Mouse (Mus musculus): ENCODE data around the gene Isyna1. TPM values are rescaled to one million over a fixed set of nuclear protein-coding genes. Genes with fewer than 3 reads are reported as not detected.

The Isyna1 gene
- polyA plus RNA-seq (2014; fragmentation: Nextera tagmentation; extraction: Ambion mirVana): 86.0 and 95.3 TPM in 2 replicates

GRCm38 (mm10) chr8:70593961-70594609, at the start of gene Isyna1:
Gene Isyna1, plus strand, starts transcription at chr8:70594373.
- 0% methylated on average over 39 of the region's 40 CpGs for WGBS (ENCODE audit: insufficient replicate concordance)
- peaks cover 18% of the 10 kb centered on the region for H3K36me3 ChIP-seq (ENCODE audit: control insufficient read depth, insufficient read depth, low read length)

GRCm38 (mm10) chr8:70546412-70546811, 47.8 kb upstream of the Isyna1 start:
- H3K27ac ChIP-seq (ENCODE audit: low read depth, low read length): no peak overlapping the region
- H3K4me2 ChIP-seq: no peak overlapping the region
- H3K9ac ChIP-seq (ENCODE audit: low read depth, low read length): no peak overlapping the region
- H3K36me3 ChIP-seq (ENCODE audit: control insufficient read depth, insufficient read depth, low read length): no peaks in the 10 kb centered on the region
- H3K4me1 ChIP-seq (ENCODE audit: control insufficient read depth, insufficient read depth, low read length): peaks cover 21% of the 10 kb centered on the region
- H3K9me3 ChIP-seq (replicated peaks; ENCODE audit: control insufficient read depth, low read length): no peaks in the 10 kb centered on the region
- no peaks in the 10 kb centered on the region for H3K27me3 ChIP-seq (ENCODE audit: control insufficient read depth, insufficient read depth, low read length)
- H3K4me3 ChIP-seq (ENCODE audit: low read depth, low read length): no peak overlapping the region
- ATAC-seq (replicated peaks; ENCODE audit: insufficient number of reproducible peaks, low FRiP score, low TSS enrichment): no peak
- WGBS (ENCODE audit: insufficient replicate concordance): 85% methylated on average over 4 of the region's 4 CpGs

More at GRCm38 (mm10) chr8:70593961-70594609, at the start of gene Isyna1:
- Histone ChIP-seq H3K9me3 (replicated peaks; ENCODE audit: control insufficient read depth, low read length) (no peaks in the 10 kb centered on the region), H3K4me1 (ENCODE audit: control insufficient read depth, insufficient read depth, low read length) (peaks cover 45% of the 10 kb centered on the region), H3K9ac (ENCODE audit: low read depth, low read length) (peak within 1 kb of the TSS; percentile 76), H3K27me3 (ENCODE audit: control insufficient read depth, insufficient read depth, low read length) (no peaks in the 10 kb centered on the region), H3K4me2 (peak within 1 kb of the TSS; percentile 91), H3K27ac (ENCODE audit: low read depth, low read length) (peak within 1 kb of the TSS; percentile 88), H3K4me3 (ENCODE audit: low read depth, low read length) (peak within 1 kb of the TSS; percentile 65)
- ATAC-seq (replicated peaks; ENCODE audit: insufficient number of reproducible peaks, low FRiP score, low TSS enrichment): peak; percentile 89

- Histone ChIP-seq H3K36me3 (ENCODE audit: control insufficient read depth, insufficient read depth, low read length) (no peaks in the 10 kb centered on the region), H3K9me3 (replicated peaks; ENCODE audit: control insufficient read depth, low read length) (no peaks in the 10 kb centered on the region), H3K4me2 (no peak overlapping the region), H3K4me3 (ENCODE audit: low read depth, low read length) (no peak overlapping the region), H3K27me3 (ENCODE audit: control insufficient read depth, insufficient read depth, low read length) (no peaks in the 10 kb centered on the region), H3K9ac (ENCODE audit: low read depth, low read length) (no peak overlapping the region), H3K27ac (ENCODE audit: low read depth, low read length) (no peak overlapping the region), H3K4me1 (ENCODE audit: control insufficient read depth, insufficient read depth, low read length) (peaks cover 32% of the 10 kb centered on the region)
- no peak for ATAC-seq (replicated peaks; ENCODE audit: insufficient number of reproducible peaks, low FRiP score, low TSS enrichment)
- WGBS (ENCODE audit: insufficient replicate concordance): 86% methylated on average over 6 of the region's 6 CpGs
Observed at GRCm38 (mm10) chr8:70547762-70548161, 46.4 kb upstream of the Isyna1 start.

- Histone ChIP-seq H3K27me3 (ENCODE audit: control insufficient read depth, insufficient read depth, low read length) (no peaks in the 10 kb centered on the region), H3K4me3 (ENCODE audit: low read depth, low read length) (no peak overlapping the region), H3K9me3 (replicated peaks; ENCODE audit: control insufficient read depth, low read length) (no peaks in the 10 kb centered on the region), H3K4me1 (ENCODE audit: control insufficient read depth, insufficient read depth, low read length) (peaks cover 38% of the 10 kb centered on the region), H3K4me2 (no peak overlapping the region), H3K27ac (ENCODE audit: low read depth, low read length) (no peak overlapping the region), H3K9ac (ENCODE audit: low read depth, low read length) (no peak overlapping the region), H3K36me3 (ENCODE audit: control insufficient read depth, insufficient read depth, low read length) (no peaks in the 10 kb centered on the region)
- WGBS (ENCODE audit: insufficient replicate concordance): 90% methylated on average over 10 of the region's 10 CpGs
- ATAC-seq (replicated peaks; ENCODE audit: insufficient number of reproducible peaks, low FRiP score, low TSS enrichment): no peak
Observed at GRCm38 (mm10) chr8:70549412-70550184, 44.6 kb upstream of the Isyna1 start.

GRCm38 (mm10) chr8:70551558-70552161, 42.5 kb upstream of the Isyna1 start:
- ATAC-seq (replicated peaks; ENCODE audit: insufficient number of reproducible peaks, low FRiP score, low TSS enrichment): no peak
- H3K4me1 ChIP-seq (ENCODE audit: control insufficient read depth, insufficient read depth, low read length): peaks cover 36% of the 10 kb centered on the region

GRCm38 (mm10) chr8:70552836-70553235, 41.3 kb upstream of the Isyna1 start:
- H3K27ac ChIP-seq (ENCODE audit: low read depth, low read length): no peak overlapping the region
- H3K4me1 ChIP-seq (ENCODE audit: control insufficient read depth, insufficient read depth, low read length): peaks cover 42% of the 10 kb centered on the region

More at GRCm38 (mm10) chr8:70551558-70552161, 42.5 kb upstream of the Isyna1 start:
- 57% methylated on average over 3 of the region's 3 CpGs for WGBS (ENCODE audit: insufficient replicate concordance)
- Histone ChIP-seq H3K4me3 (ENCODE audit: low read depth, low read length) (no peak overlapping the region), H3K27me3 (ENCODE audit: control insufficient read depth, insufficient read depth, low read length) (no peaks in the 10 kb centered on the region), H3K9me3 (replicated peaks; ENCODE audit: control insufficient read depth, low read length) (no peaks in the 10 kb centered on the region), H3K9ac (ENCODE audit: low read depth, low read length) (no peak overlapping the region), H3K27ac (ENCODE audit: low read depth, low read length) (peak overlapping the region; percentile 46; the same call in 1 of the 2 replicates), H3K36me3 (ENCODE audit: control insufficient read depth, insufficient read depth, low read length) (no peaks in the 10 kb centered on the region), H3K4me2 (0 out of 2 replicates have a peak overlapping the region, but pooled peaks have one; percentile 11)

GRCm38 (mm10) chr8:70553740-70554139, 40.4 kb upstream of the Isyna1 start:
- Histone ChIP-seq H3K9me3 (replicated peaks; ENCODE audit: control insufficient read depth, low read length) (no peaks in the 10 kb centered on the region), H3K27ac (ENCODE audit: low read depth, low read length) (peak overlapping the region; percentile 0; the same call in 1 of the 2 replicates), H3K9ac (ENCODE audit: low read depth, low read length) (0 out of 2 replicates have a peak overlapping the region, but pooled peaks have one; percentile 6), H3K27me3 (ENCODE audit: control insufficient read depth, insufficient read depth, low read length) (no peaks in the 10 kb centered on the region), H3K36me3 (ENCODE audit: control insufficient read depth, insufficient read depth, low read length) (no peaks in the 10 kb centered on the region), H3K4me1 (ENCODE audit: control insufficient read depth, insufficient read depth, low read length) (peaks cover 45% of the 10 kb centered on the region), H3K4me3 (ENCODE audit: low read depth, low read length) (no peak overlapping the region), H3K4me2 (no peak overlapping the region)
- ATAC-seq (replicated peaks; ENCODE audit: insufficient number of reproducible peaks, low FRiP score, low TSS enrichment): no peak

More at GRCm38 (mm10) chr8:70552836-70553235, 41.3 kb upstream of the Isyna1 start:
- Histone ChIP-seq H3K36me3 (ENCODE audit: control insufficient read depth, insufficient read depth, low read length) (no peaks in the 10 kb centered on the region), H3K9me3 (replicated peaks; ENCODE audit: control insufficient read depth, low read length) (no peaks in the 10 kb centered on the region), H3K27me3 (ENCODE audit: control insufficient read depth, insufficient read depth, low read length) (no peaks in the 10 kb centered on the region), H3K9ac (ENCODE audit: low read depth, low read length) (no peak overlapping the region), H3K4me3 (ENCODE audit: low read depth, low read length) (no peak overlapping the region), H3K4me2 (no peak overlapping the region)
- ATAC-seq (replicated peaks; ENCODE audit: insufficient number of reproducible peaks, low FRiP score, low TSS enrichment): 0 out of 2 replicates have a peak, but pooled peaks have one; percentile 19
- 28% methylated on average over 1 of the region's 1 CpGs for WGBS (ENCODE audit: insufficient replicate concordance)

DNA sequence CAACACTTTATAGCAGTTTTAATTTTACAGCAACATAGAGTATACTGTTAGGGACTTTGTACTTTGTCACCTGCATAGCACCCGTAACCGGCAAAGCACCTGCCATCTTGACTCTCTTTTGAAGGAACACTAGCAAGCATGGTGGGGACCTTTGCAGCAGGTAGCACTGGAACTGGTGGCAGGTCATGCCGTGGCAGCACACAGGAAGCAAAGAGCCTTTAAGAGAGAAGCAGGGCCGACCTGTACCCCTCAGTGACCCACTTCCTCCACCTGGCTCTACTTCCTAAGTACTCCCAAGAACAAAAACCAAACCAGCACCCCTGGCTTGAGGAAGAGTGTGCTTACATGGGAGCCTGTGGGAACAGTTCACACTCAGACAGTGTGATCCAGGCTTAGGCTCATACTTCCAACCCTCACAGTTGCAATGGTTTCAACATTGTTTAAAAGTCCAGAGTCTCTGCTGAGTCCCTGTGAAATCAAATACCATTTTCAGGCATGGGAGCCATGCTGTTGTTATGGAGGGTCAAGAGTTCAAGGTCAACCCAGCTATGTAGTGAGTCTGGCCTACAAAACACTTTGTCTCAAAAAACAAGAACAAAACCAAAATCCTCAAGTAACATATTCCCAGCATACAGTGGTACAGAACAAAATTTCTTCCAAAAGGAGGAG, 39.0 kb upstream of the Isyna1 start:
- Histone ChIP-seq H3K27me3 (ENCODE audit: control insufficient read depth, insufficient read depth, low read length) (no peaks in the 10 kb centered on the region), H3K4me3 (ENCODE audit: low read depth, low read length) (no peak overlapping the region), H3K9me3 (replicated peaks; ENCODE audit: control insufficient read depth, low read length) (no peaks in the 10 kb centered on the region), H3K4me2 (no peak overlapping the region), H3K9ac (ENCODE audit: low read depth, low read length) (no peak overlapping the region), H3K27ac (ENCODE audit: low read depth, low read length) (no peak overlapping the region), H3K4me1 (ENCODE audit: control insufficient read depth, insufficient read depth, low read length) (peaks cover 54% of the 10 kb centered on the region), H3K36me3 (ENCODE audit: control insufficient read depth, insufficient read depth, low read length) (no peaks in the 10 kb centered on the region)
- ATAC-seq (replicated peaks; ENCODE audit: insufficient number of reproducible peaks, low FRiP score, low TSS enrichment): no peak
- WGBS (ENCODE audit: insufficient replicate concordance): 89% methylated on average over 4 of the region's 4 CpGs
